Mouse (Mus musculus) liver, adult 2 months (tissue): Measurements from ENCODE around the gene Trappc3.

Source experiments
- CTCF ChIP-seq: fragments of 200-500 bp; IDR thresholded peaks from 2 replicates; pipeline ENCODE4 v1.5.1; 2011; ENCODE audit warnings: low read depth, low read length, control low read depth
- POLR2A ChIP-seq: fragments of 200-500 bp; IDR thresholded peaks from 2 replicates; pipeline ENCODE4 v1.6.1; 2011; ENCODE audit warnings: low read length, control low read depth; ENCODE audit not compliant: insufficient read depth; ENCODE audit errors: extremely low read depth

- TF ChIP-seq CTCF (no peak), POLR2A (no peak)
Observed at GRCm38 (mm10) chr4:126256967-126257881, 4.9 kb upstream of the Trappc3 start.
